Mouse (Mus musculus): Measurements from ENCODE around the gene Cntn6.

Cntn6 gene

DNA sequence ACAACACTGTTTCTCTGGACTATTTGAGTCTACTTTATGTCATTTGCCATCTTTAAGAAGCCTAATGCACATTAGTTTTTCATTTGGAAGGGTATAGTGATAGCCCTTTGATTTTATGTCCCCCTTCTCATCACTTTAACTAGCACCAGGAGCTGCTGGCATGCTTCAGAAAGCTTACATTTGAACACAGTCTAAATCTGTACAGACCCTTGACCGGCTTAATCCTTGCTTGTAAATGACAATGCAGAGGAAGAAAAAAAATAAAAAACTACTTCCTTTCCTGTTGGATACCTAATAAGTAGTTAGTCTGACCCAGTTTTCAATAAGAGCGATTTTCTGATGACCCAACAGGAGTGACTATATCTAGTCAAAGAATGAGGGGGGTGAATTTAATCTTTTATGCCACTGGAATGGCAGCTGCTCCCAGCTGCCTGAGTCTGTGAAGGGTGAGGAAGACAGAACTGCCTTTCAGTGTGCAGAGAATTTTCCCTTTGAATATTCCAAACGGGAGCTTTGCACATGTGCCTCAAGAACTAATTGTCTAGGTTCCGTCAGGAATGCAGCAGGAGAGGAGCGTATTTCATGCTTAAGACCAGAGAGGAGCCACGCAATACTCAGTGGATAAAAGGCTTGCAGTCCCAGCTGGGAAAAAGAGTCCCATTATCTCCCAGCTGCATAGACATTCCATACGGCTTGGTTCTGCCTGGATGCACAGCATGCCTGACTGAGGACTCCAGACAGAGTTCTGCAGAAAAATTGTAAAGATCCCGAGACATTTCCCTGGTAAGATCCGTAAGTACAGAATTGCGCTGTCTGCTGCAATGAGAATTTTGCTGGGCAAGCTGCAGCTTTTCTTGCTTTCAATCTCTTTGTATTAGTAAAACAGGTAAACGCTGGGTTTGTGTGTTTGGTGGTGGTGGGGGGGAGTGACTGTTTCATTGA lies at the start of gene Cntn6:
Gene Cntn6 (plus strand): TSS at position 301 of the 942 bp plus-strand sequence.
- no peak for DNase-seq (ENCODE audit: low read depth, low spot score)

DNA sequence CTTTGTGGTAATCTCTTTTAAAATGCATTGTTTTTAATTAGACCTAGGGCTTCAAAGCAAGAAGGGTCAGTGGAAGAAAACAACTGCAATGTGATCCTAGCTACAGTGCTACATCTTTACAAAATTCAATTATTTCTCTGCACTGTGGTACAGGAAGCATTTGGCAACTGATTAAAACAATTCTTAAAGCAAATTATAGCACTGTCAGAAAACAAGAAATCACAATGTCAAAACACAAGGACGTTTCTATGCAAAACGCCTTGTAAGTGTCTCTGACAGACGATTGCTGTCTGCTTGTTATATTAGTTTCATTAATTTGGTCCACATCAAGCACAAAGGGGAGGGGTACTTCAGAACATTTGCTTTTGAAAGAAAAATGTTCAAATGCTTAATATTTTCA lies 48.9 kb upstream of the Cntn6 start:
- DNase-seq (ENCODE audit: low read depth, low spot score), result no peak

DNA sequence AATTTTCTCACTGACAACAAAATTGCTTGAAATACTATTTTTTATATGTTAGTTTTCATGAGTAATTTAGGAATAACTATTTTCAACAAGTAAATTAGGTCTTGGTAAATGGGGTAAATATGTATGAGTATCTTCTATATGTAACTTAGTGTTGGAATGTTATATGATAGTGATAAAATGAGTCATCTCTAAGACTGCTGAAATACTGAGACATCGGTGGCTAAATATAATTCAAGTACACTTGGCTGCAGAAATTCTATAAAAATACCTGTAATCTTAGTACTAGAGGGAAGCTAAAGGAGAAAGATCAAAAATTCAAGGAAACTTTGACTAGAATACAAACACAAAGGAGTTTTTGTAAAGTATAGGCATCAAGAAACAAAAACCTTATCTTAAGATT lies 21.9 kb upstream of the Cntn6 start:
- DNase-seq (ENCODE audit: low read depth, low spot score), result no peak

DNA sequence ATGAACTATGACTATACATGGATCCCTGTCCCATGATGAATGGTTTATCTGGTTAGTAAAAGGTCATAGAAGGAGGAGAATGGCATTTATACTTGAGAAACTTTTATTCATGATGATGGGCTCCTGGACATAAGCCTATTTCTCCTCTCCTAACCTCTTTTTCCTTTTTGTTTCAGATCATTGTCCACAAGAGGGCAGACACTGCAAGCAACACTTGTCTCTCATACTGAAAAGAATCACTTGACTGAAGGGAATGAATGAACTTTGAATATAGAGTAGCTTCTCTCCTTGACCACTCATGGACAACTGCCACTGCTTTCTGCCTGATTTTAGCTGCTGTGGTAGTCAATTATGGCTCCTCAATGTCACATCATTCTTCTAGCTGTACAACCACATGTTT lies 13.3 kb upstream of the Cntn6 start:
- no peak for DNase-seq (ENCODE audit: low read depth, low spot score)

DNA sequence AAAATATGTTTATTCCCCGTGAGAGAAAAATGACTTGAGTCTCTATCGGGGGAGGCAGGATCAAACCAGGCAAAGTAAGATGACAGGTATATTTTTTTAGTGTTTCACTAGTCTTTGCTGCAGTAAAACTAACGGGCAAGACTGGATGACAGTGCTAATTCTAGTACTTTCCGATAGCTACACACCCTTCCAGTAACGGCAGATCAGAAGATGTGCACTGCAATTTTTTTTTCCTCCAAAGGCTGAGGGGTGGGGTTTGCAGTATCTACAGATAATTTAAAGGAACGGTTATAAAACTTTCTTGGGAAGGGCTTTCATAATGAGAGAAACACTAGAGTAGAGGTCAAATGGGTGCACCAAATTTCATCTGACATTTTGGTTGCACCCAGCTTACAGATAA lies 869 bp downstream of the Cntn6 start:
- DNase-seq (ENCODE audit: low read depth, low spot score), result no peak

DNA sequence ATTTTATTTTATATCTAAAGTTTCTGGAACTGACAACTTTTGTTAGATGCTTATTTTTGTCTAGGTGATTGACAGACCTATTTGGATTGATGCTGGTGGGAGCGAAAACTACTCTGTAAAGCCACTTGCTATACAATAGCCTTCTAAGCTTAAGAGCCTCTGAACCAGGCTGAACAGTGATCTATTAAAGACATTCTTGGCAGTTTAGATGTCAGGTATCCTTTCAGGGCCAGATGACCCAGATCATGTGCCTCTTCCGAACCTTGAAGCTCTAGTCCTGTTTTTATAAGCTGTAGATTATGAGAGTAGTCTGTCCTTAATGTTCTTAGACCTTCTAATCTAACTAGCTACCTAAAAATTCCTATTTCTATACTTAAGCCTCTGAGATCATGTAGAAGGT lies 3.2 kb downstream of the Cntn6 start:
- DNase-seq (ENCODE audit: low read depth, low spot score), result no peak

DNA sequence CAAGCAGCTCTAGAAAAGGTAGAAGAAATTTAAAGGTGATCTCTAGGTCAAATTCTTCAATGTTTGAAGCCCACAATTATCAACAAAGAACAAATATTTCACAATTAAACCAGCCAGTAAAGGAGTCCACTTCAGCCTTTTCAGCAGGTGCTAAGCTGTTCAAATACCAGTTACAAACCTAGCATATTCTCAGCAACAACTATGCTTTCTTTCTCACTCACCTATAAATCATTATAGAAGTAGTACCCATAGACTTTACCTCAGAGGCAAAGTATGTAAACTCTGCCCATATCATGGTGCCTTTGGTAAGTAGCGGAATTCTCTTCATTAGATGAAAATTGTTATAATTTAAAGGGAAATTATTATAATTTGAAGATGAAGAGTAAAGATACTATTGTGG lies 71.4 kb downstream of the Cntn6 start:
- no peak for DNase-seq (ENCODE audit: low read depth, low spot score)

DNA sequence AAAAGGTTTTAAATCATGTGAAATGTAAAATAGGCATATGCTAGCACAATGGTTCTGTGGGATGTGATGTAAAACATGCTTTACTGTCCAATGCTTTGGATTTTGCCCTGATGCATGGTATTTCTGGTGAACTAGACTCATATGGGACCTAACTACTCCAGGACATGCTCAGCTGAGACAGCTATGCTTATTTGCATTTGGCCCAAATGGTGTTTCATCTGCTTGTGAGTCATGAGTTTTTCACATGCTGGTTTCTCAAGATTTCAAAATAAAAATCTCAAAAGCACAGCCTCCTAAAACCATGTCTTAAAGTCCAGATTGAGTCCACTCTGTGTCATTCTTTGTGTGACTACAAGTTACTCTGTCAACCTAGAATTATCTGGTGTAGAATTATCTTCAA lies 77.0 kb downstream of the Cntn6 start:
- DNase-seq (ENCODE audit: low read depth, low spot score), result no peak

DNA sequence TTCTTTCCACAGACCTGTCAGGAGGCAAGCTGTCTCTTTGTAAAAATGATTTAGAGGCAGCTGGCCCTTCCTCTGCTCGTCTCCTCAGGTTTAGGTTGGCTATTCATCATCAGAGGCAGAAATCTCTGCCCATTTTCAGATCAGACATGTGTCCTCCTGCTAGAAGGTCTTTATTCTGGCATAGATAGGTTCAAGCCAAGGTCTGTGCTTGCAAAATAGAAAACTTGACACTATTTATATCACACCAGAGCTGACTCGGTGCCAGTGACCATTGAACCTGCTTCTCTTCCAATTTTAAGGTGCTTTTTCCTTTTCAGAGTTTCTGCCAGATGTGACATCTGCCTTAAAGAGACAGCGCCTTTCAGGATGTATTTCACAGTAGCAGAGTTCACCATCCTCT lies 95.4 kb downstream of the Cntn6 start:
- DNase-seq (ENCODE audit: low read depth, low spot score), result no peak

DNA sequence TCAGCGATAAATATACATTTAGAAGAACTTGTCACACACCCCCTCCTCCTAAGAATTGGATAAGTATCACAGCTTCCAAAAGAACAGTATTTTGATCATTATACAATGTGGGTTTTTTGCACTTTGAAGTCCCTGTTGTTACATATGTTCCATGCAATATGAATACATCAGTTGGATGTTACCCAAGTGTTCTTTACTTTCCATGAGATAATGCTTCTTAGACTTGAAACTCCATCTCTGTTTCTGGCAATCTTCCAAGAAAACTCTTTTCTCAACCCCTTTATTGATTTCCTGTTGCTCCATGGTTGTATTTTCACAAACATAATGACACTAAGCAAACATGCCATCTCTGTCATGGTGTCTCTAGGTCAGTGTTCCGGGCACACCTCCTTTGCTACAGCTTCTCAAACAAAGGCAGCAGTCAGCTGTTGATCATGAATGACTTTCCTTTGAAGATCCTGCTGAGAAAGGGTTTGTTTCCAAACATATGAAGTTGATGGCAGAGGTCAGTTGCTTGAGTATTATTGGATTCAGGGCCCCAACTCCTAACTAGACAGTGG lies 108.3 kb downstream of the Cntn6 start:
- DNase-seq (ENCODE audit: low read depth, low spot score), result no peak

DNA sequence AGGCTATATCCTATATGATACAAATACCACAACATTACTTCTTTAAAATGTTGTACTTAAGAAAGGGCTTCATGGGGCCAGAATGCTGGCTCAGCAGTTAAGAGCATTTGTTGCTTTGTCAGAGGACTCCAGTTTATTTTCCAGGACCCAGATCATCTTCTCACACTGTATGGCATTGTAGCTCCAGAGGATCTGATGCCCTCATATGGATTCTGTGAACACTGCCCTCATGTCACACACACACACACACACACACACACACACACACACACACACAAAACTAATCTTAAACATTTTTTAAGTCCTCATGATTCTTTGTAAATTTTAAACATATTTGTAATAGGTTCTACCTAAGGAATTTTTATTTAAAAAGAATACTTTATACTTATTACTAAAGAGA lies 110.3 kb downstream of the Cntn6 start:
- DNase-seq (ENCODE audit: low read depth, low spot score), result no peak

DNA sequence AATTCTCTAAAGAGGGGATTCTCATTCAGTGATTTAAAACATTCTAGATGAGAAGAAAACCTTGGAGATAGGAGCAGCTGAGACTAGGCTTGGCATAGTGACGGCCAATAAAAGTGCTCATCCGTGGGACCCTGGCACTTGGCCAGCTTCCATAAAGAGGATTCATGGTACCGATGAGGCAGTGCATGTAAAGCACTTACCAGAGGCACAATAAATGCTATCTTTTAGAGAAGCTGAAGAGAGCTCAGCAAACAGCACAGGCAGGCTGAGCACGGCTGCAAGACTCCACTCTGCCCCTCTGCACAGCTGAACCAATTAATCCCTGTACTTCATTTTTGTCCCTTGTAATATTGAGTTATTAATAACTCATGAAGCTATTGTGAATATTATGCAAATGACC lies 110.8 kb downstream of the Cntn6 start:
- no peak for DNase-seq (ENCODE audit: low read depth, low spot score)

DNA sequence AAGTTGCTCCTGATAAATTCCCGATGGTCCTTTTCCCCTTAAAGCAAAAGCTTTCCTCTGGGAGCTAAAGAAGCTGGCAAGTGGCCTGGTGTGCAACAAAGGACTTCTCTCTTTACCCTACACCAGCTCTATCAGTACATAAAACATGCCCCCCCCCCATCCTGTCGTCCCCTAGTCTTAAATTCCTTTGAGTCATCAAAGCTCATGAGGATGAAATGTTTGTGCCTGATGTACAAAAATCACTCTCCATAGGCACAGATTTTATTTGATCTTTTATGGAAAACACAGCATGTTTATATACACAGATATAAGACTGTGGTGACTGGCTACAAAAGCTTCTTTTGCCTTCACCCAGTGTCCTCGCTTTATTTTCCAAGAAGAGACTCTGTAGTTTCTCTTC lies 112.6 kb downstream of the Cntn6 start:
- DNase-seq (ENCODE audit: low read depth, low spot score), result no peak

DNA sequence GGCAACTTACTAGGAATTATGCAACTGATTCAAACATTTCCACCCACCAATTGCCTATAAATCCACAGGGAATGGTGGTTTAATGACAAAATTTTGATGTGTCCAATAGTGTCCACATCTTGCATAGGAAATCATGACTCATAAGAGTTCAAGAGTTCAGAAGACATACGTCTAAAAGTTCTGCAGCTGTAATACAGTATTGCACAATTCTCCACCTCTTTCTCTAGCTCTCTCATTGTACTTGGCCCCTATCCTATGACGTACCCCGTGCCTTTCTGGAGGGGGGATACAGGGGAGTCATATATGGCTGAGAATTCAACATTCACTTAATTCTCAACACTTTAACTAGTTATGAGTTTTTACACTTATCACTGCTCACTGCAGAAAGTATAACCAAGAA lies 160.9 kb downstream of the Cntn6 start:
- DNase-seq (ENCODE audit: low read depth, low spot score), result no peak

DNA sequence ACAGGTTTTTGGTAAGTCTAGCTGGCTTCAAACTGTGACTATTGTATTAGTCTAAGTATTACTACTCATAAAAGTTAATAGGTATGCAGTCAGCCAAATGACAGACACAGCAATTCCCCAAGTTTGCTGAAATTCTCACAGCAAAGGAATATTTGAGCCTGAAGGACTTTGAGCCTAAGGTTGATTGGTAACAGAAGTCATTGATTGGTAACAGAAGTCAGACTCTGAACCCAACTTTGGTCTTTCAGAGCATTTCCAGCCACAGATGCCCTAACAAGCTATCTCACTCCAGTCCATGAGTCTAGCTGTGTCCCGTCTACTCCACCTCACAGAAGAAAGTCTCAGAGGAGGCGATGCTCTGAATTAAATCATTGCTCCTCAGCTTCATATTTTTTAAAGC lies 176.1 kb downstream of the Cntn6 start:
- DNase-seq (ENCODE audit: low read depth, low spot score), result no peak

DNA sequence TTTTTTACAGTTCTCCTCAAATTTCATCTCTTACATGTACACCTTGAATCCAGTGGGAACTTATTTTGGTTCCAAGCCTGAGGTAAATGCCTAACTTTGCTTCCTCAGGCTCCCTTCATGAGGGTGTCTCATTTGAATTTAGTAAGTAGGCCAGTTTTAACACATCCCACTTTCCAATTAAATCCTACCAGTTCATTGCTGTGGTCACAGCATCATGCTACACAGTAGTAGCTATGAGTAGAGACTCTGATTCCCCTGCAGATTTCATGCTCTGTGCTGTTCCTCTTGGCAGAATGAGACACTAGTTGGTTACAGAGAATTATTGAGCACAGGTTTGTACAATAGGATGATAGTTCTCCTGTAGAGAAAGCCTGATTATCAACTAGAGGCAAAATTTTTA lies 181.7 kb downstream of the Cntn6 start:
- no peak for DNase-seq (ENCODE audit: low read depth, low spot score)

DNA sequence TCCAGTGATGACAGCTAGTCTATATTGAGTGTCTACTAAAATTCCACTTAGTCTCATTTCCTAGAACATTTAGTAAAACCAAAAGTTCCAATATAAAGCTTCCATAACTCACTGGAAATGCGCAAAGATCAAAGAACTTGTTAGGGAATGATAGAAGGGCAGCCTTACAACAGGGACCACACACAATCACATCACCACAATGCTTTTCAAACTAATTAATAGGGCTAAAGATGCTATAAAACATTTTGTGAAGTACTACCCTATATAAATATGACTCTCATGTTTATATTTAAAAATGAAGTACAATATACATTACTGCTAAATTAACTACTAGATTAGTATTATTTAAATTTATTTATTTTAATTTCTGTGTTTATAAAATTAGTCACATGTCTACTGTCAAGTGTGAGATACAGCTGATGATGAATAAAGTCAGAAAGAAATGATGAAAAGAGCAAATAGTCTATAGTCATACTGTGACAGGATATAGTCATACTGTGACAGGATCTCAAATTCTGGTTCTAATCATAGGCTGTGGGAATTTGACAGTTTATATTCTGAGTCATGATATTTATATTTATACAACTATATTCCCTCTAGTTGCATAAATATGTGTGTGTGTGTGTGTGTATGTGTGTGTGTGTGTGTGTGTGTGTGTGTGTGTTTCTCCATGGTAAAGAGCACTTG lies 187.4 kb downstream of the Cntn6 start:
- no peak for DNase-seq (ENCODE audit: low read depth, low spot score)

DNA sequence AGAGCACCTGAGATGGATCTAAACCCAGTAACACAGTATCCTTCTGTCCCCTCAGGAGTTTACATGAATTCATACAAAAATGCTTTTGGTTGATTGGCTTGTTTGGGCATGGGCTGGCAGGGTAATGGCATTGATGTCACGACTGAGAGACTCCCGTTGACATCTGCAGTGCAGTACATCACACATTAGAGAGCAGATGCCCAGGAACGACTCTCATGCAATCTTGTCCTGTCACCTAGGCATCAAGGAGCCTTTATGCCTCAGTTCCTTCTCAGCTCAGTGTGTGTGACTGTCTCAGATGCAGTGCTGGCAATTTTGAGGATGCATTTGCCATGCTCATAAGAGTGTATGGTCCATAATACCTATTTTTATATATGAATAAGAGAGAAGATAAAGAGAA lies 195.4 kb downstream of the Cntn6 start:
- no peak for DNase-seq (ENCODE audit: low read depth, low spot score)

DNA sequence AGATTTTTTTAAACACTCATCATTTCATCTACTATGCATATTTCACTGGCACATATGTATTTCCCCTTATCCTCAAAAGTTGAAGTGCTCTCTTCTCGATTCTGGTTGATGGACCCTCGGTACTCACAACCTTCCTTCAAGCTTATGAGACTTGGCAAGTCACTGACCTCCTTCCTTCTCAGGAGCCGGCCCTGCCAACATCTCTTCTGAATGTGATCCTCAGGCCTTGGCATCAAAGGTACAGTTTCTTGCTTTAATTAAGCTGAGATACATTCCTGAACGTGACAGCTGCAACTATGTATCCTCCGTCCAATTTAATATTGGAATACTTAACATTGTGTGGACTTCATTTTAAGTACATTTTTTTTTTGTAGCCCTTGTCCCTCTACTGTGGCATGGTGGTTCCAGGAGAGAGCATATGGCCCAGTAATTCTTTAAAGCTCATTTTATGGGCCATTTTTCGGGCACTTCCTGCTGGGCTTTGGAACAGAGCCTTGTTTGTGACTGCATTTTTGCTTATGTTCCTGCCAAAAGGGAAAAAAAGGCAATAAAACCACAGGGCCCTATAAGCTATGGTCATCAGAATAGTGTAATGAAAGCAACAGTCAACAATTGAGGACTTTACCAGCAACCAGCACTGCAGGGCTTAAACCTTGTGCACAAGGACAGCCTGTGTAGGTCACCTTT lies 196.0 kb downstream of the Cntn6 start:
- no peak for DNase-seq (ENCODE audit: low read depth, low spot score)

DNA sequence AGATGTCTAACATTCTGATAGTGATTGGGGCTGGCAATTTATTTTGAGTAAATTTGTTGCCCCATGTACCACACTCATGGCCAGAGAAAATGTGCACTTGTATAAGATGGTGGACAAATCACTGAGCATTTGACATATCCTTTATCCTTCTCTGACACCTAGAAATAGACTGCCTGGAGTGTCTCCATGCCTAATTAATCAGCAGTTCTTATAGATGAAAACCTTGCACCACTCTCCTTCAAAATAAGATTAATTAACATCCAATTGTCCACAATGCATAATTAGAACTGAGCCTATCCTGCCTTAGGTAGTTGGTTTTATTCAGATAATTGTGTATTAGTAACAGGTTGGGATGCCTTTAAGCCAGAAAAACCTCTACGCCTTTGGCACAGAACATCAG lies 236.0 kb downstream of the Cntn6 start:
- no peak for DNase-seq (ENCODE audit: low read depth, low spot score)

DNA sequence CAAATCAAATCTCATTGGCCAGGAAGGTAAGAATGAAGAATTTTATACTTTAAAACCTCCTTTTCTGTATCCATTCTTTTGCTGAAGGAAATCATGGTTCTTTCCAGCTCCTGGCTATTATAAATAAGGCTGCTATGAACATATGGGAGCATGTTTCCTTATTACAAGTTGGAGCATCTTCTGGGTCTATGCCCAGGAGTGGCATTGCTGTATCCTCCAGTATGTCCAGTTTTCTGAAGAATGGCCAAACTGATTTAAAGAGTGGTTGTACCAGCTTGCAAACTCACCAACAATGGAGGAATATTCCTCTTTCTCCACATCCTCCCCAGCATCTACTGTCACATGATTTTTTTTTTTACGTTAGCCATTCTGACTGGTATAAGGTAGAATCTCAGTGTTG lies 241.7 kb downstream of the Cntn6 start:
- DNase-seq (ENCODE audit: low read depth, low spot score), result no peak

DNA sequence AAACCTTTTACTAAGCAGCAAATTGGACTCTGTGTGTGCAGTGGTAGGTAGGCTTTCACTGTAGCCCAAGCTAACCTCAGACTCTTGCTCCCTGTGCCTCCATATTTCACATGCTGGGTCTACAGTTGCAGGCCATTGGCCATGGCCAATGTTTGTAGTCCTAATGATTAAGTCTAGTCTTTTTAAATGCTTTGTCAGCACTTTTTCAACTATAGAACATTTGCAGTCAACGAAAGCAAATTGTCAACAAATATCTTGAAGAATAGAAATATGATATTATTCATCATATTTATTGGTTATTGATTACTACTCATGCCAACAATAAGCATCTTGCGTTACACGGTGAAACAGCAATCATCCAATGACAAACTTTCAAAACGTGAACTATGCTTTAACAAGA lies 246.4 kb downstream of the Cntn6 start:
- no peak for DNase-seq (ENCODE audit: low read depth, low spot score)

All from WW6 (cell line).